ENCODE assay signal across 8 mouse cellular contexts in the genomic region with DNA sequence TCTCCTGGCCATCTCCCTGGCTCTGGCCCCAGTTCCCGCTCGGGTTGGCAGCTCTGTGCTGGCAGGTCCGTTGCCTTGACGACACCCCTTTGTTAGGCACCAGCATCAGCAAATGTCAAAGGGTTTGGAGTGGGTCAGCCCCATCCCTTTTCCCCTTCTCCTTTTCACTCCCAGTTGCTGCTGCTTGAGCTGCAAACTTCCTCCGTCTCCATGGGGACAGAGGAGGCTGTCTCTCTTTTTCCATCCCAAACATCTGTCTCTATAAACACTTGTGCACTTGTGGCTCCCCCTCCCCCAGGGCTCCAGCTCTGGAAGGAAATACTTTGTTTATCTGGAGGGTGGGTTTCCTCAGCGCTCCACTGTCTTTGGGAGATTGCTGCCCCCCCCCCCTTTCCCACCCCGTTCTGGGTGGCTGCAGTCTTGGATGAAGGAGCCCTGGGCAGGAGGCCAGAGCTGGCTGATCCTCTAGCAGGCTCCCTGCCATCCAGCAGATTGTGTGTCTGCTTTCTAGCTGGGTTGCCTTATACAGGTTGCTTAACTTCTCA. TPM values are rescaled to one million over a fixed set of nuclear protein-coding genes. Genes with fewer than 3 reads are reported as not detected.
A peak's percentile ranks its signal among the peaks of the same experiment; 100 is the strongest.
DNase-seq lines count a peak whose midpoint lies in the region; ATAC-seq and TF ChIP-seq lines count a peak whose summit lies in the region.

No protein-coding gene starts in this region.

- peaks cover 45% of the 10 kb centered on the region for H3K4me1 ChIP-seq in hindbrain, embryonic 12.5 days

- 0 out of 2 replicates have a peak overlapping the region, but pooled peaks have one; percentile 13 for H3K9ac ChIP-seq in hindbrain, embryonic 12.5 days

- no peaks in the 10 kb centered on the region for H3K9me3 ChIP-seq in hindbrain, embryonic 12.5 days (replicated peaks)

- in situ Hi-C loops in Patski (cut with MboI; ENCODE audit: low pct_unique_long_range_greater_than_20kb): no loop called here

- peak overlapping the region; percentile 79 for H3K27ac ChIP-seq in hindbrain, embryonic 12.5 days

- ATAC-seq in Patski: peak; percentile 56
- peak; percentile 91 for ATAC-seq in hindbrain, embryonic 12.5 days (ENCODE audit: low FRiP score)
- ATAC-seq in erythroid progenitor cell, adult 5-6 weeks (replicated peaks; ENCODE audit: low FRiP score, poor library complexity, severe bottlenecking): no peak

- peak overlapping the region; percentile 1 for H3K4me2 ChIP-seq in hindbrain, embryonic 12.5 days (replicated peaks)

- CTCF ChIA-PET in Patski (lab: Charles Lee): interaction anchor here (1.4 to 4.2 kb wide), 2 partner anchors 11 to 22 kb away, joined by 4 to 11 read pairs; no protein-coding TSS in a partner anchor

- 0% methylated on average over 7 of the region's 7 CpGs for WGBS in hindbrain, embryonic 12.5 days

- DNase-seq in Patski (ENCODE audit: low read depth, low spot score): no peak
- DNase-seq in cerebellum, adult 9-11 months: peak; percentile 73
- peak; percentile 92 for DNase-seq in gastrocnemius, adult 18-20 months (ENCODE audit: low spot score)
- DNase-seq in layer of hippocampus, postnatal 25 days (ENCODE audit: extremely low spot score in 1 of 2, low spot score in 1 of 2): peak; percentile 55 to 68
- DNase-seq in lung, postnatal 14 days: peak; percentile 88
- DNase-seq in right cerebral cortex, postnatal 14 days: peak; percentile 72

- no peaks in the 10 kb centered on the region for H3K27me3 ChIP-seq in Patski
- peaks cover 27% of the 10 kb centered on the region; the same call in 1 of the 2 replicates for H3K27me3 ChIP-seq in hindbrain, embryonic 12.5 days

- POLR2A ChIA-PET in Patski (lab: Charles Lee): interaction anchor here (1.2 to 3.0 kb wide), 2 partner anchors 10 to 29 kb away, joined by 4 to 18 read pairs; partner anchors contain the start of gene Socs3

- no peaks in the 10 kb centered on the region for H3K36me3 ChIP-seq in hindbrain, embryonic 12.5 days

- no peak overlapping the region for H3K4me3 ChIP-seq in hindbrain, embryonic 12.5 days

- no peak for TF ChIP-seq CTCF in Patski (IDR thresholded peaks at IDR 0.05)

RNA-seq across cellular contexts. Expression of gene Socs3, which starts 30.0 kb away (rescaled TPM):
- polyA plus RNA-seq in Patski (2021): 171 TPM
- 1 to 10 TPM; 3.1 to 6.6 TPM for total RNA-seq in gastrocnemius, adult 18-20 months (2021)
- polyA plus RNA-seq in hindbrain, embryonic 12.5 days (2016; fragmentation: Nextera tagmentation; extraction: Ambion mirVana): 10.4 and 11.8 TPM in 2 replicates
- 1 to 10 TPM; 1.3 to 1.8 TPM for total RNA-seq in layer of hippocampus, postnatal 25 days (2021)
- 0.36 and 1.3 TPM in 2 replicates for total RNA-seq in erythroid progenitor cell, adult 5-6 weeks (2015; ENCODE audit: low replicate concordance)
- 1.2 TPM in 1 of 2 replicates, not detected in the other for total RNA-seq in erythroid progenitor cell, adult 5-6 weeks (2017; ENCODE audit: low replicate concordance)

RNA-seq across cellular contexts. Expression of gene Pgs1, which starts 46.3 kb away (rescaled TPM):
- 120 TPM for polyA plus RNA-seq in Patski (2021)
- total RNA-seq in gastrocnemius, adult 18-20 months (2021): 10 to 100 TPM; 17.6 to 18.5 TPM
- polyA plus RNA-seq in hindbrain, embryonic 12.5 days (2016; fragmentation: Nextera tagmentation; extraction: Ambion mirVana): 41.8 and 46.7 TPM in 2 replicates
- 10 to 100 TPM; 74.2 to 75.9 TPM for total RNA-seq in layer of hippocampus, postnatal 25 days (2021)
- total RNA-seq in erythroid progenitor cell, adult 5-6 weeks (2015; ENCODE audit: low replicate concordance): 10.1 and 13.3 TPM in 2 replicates
- 5.1 and 22.5 TPM in 2 replicates for total RNA-seq in erythroid progenitor cell, adult 5-6 weeks (2017; ENCODE audit: low replicate concordance)
